Mouse (Mus musculus): ENCODE results near the gene Tmem9.

GRCm38 (mm10) chr1:135993470-135993869 lies 14.5 kb upstream of the Tmem9 start:
- TF ChIP-seq POLR2A (IDR thresholded peaks at IDR 0.05; ENCODE audit: low read depth, low read length) (no peak), CTCF (IDR thresholded peaks at IDR 0.05; ENCODE audit: extremely low read depth, insufficient read length, insufficient replicate concordance, low read depth, low read length) (no peak)
